Mouse (Mus musculus): ENCODE measurements around the gene Hspa4.
"Not testable (repeated sequence)": the region's sequence is repeated elsewhere in the genome, so short reads cannot be mapped to it uniquely, and the experiment has no call there.

Hspa4 gene

DNA sequence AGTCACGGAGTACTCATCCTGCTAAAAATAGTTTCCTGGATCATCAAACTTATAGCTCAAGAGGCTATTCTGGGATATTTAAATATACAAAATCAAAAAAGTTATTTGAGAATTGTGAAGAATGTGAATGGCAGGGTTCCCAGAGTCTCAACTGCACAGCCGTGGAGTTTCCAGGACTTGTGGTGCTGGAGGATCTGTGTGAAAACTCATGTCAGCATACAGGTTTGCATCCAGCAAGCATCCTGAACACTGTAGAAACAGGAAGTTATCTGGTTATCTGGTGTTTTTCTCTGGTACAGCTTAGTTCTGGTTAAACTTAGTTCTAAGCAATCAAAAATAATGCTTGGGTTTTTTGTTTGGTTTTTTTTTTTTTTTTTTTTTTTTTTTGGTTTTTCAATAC is 6.7 kb upstream of the Hspa4 start:
- DNase-seq: no peak

GRCm38 (mm10) chr11:53304044-53304840 is 4.0 kb upstream of the Hspa4 start:
- no peak for DNase-seq

GRCm38 (mm10) chr11:53301167-53301515 is 884 bp upstream of the Hspa4 start:
- DNase-seq: peak in 1 of 2 experiments; percentile 8

DNA sequence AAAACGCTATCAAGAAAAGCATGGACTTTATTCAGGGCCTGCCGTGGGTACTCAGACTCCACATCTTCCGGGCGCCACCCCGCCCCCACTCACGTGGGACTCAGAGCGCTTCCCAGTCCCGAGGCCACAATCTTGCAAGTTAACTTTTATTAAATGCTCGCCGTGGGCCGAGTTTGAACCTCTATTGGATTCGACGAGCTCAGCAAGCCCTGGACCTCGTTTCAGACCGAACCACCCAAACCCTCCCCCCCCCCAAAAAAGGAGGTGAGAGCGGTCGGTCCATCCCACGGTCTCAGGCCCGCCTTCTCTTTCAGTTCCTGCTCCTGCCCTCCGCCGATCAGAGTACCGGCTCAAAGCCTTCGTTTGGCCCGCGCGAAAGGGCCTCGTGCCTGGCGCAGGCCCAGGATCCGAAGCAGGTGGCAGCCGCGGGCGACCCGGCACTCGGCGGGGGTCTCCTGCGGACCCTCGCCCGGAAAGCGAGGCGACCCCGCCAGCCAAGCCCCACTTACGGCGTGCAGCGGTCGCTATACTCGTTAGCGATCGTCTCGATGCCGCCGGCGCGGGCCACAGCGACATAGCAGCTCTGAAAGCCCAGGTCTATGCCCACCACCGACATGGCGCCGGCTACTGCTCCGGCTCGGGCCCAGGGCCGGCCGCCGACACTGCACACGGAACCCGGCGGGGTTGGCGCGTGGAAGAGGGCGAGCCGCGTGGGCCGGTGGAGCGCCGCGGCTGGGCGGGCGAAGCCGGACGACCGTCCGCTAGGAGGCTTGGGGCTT is 517 bp downstream of the Hspa4 start:
- DNase-seq: peak; percentile 62 to 71

DNA sequence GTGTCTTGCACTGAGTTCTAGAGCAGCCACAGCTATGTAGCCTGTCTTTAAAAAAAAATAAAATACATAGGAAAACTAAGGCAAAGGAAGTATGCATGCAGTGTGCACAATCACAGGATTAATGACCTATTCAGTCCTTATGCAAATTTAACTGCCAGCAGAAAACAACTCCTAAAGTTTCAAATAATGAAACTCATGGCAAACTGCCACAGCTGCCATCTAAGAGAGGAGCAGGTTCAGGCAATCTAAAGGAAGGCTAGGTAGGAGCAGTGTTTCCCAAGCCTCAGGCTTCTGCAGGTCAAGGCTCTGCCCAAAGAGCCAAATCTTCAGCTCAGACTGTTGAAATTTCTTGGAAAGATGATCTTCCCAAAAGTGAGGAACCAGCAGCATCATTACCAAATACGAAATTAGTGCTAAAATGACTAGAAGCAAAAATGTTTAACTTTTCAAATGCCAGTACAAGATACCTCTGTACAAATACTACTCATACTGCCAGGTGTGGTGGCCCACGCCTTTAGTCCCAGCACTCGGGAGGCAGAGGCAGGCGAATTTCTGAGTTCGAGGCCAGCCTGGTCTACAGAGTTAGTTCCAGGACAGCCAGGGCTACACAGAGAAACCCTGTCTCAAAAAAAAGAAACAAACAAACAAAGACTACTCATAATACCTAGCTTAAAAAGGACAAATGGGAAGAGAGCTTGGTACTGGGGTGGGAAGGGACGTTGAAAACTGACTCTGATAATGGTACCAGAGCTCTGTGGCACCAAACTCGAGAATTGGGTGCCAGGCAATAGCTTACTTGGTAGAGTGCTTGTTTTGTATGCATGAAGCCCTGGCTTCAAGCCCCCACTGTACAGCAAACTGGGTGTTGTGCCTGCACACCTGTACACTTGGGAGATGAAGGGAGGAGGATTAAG is 2.1 kb downstream of the Hspa4 start:
- DNase-seq: no peak

GRCm38 (mm10) chr11:53296880-53297279 is 3.4 kb downstream of the Hspa4 start:
- DNase-seq: no peak

DNA sequence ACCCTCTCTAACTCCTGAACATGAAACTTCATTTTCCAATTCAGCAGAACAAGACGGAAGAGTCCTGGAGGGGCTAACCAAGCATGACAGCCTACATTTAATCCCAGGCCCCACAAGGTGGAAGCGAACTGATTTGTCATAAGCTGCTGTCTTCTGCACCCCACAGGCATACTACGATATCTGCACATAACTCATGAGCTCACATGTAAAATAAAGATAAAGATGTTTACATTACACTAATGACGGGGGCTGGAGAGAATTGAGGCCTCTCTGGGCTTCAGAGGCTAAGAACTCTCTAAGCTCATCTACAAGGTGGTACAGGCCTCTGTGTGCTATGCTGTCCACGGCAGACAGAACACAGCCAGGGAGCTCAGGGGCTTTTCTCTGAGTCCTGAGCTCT is 5.8 kb downstream of the Hspa4 start:
- no peak for DNase-seq

DNA sequence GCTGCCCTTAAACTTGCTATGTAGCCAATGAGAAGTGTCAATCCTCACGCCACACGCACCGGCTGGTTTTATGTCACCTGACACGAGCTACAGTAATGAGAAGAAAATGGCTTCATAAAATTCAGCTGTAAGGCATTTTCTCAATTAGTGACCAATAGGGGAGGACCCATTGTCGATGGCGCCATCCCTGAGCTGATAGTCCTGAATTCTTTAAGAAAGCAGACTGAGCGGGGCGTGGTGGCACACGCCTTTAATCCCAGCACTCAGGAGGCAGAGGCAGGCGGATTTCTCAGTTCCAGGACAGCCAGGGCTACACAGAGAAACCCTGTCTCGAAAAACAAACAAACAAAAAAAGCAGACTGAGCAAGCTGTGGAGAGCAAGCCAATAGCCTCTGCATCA is 9.4 kb downstream of the Hspa4 start:
- no peak for DNase-seq

DNA sequence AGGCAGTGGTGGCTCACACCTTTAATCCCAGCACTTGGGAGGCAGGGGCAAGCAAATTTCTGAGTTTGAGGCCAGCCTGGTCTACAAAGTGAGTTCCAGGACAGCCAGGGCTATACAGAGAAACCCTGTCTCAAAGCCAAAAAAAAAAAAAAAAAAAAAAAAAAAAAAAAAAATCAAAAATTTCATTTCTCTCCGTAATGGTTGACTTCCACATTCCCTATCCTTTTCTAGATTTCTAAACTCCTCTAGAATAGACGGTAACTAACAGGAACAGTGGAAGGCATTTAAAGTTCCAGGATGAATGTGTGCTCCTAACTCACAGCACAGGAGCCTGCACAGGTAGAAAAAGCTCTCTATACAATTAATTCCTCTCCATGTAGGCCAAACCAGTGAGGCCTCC is 10.1 kb downstream of the Hspa4 start:
- DNase-seq: not testable (repeated sequence)

DNA sequence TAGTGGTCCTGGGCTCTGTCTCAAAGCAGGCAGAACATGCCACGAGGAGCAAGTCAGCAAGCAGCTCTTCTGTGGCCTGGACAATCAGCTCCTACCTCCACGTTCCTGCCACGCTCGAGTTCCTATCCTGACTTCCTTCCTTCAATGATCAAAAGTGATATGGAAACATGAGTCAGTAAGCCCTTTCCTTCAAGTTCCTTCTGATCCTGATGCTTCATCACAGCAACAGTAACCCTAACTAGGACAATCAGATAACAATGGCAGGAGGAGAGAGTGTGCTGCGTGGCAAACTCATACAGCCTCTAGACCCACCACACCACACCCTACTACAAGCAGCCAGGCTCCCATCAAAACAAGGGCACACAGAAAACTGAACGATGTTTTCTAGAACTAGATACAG is 14.4 kb downstream of the Hspa4 start:
- DNase-seq: no peak

GRCm38 (mm10) chr11:53278411-53278810 is 21.8 kb downstream of the Hspa4 start:
- no peak for DNase-seq

DNA sequence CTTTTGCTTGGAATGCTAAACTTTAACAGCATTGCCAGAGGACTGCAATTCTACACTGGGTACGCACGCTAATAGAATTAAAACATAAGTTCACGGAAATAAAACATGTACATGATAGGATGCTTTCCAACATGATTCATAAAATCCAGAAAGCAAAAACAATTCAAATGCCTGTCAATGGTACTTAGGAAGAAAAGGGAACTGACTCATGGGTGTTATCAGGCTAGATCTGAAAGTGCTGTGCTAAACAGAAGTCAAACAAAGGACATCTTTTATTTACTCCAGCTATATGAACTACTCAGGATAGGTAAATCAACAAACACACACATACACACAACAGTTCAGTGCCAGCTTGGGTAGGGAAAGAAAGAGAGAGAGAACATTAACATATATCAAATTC is 24.9 kb downstream of the Hspa4 start:
- DNase-seq: no peak

DNA sequence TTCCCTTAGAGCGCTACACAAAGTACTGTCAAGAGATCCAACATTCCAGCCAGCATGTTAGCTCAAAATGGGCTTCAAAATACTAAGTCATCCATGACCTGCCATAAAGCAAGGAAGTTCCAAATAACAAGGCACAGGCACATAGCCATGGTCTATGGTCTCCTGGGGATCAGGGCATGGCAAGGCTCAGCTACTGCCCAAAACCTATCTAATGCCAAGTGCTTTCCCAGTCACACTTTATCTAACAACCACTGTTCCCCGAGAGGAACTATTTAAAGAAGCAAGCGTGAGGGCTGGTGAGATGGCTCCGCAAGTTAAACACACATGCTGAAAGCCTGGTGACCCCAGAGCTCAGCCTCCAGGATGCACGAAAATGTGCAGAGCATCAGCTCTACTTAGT is 26.9 kb downstream of the Hspa4 start:
- DNase-seq: no peak

- DNase-seq: no peak
Observed at GRCm38 (mm10) chr11:53269596-53269995, 30.7 kb downstream of the Hspa4 start.

DNA sequence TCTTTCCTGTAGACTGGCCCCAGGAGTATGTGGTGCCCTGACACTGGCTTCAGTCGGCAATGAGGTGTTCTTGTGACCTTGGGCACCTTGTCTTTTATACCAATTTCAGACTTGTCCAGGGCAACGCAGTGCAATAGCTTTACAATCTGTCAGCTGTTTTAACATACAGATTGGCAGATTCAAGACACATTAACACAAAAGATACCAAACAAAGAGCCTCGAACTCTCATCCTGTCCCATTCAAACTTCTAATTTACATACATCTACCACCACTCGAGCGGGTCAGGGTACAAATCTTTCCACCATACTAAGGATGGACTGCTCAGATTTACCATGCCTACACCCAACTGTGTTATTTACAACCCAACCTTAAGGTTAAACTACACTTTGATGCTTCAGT is 39.7 kb downstream of the Hspa4 start:
- no peak for DNase-seq

DNA sequence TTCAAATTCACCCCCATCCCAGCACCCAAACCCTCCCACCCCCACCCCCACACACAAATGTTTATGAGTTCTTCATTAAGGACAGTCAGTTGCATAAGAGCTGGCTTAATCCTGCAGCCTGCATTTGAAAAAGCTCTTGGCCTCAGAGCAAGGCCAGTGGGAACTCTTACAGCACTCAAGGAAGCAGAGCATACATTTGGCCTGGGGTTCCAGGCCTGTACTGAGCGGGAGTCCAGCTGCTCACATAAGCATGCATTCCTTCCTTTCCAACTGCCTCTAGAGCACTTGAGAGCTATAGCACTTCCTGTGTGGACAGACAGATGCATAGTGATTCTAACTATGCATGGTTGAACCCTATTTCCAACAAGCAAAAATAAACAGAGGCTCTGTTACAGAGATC is 40.2 kb downstream of the Hspa4 start:
- no peak for DNase-seq

GRCm38 (mm10) chr11:53259047-53259632 is 41.1 kb downstream of the Hspa4 start:
- no peak for DNase-seq

GRCm38 (mm10) chr11:53256914-53257313 is 43.3 kb downstream of the Hspa4 start:
- DNase-seq: no peak

DNA sequence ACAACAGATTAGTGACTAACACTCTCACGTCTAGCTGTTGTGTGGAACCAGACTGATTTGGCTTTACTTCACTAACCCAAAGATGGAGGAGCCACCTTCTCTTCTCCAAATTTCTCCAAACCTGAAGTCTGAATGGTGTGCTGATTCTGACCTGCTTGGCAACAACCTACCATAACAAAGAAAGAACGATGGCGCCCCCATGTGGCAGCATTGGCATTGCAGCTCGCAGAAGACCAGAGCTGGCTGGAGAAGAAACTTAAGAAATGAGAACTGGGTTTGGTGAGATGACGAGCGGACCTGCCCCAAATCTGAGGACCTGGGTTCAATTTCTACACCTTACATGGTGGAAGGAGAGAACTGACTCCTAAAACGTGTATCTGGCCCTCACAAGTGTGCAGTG is 45.3 kb downstream of the Hspa4 start:
- DNase-seq: peak; percentile 54 to 62

GRCm38 (mm10) chr11:53254428-53254827 is 45.8 kb downstream of the Hspa4 start:
- DNase-seq: peak; percentile 39 to 49

DNA sequence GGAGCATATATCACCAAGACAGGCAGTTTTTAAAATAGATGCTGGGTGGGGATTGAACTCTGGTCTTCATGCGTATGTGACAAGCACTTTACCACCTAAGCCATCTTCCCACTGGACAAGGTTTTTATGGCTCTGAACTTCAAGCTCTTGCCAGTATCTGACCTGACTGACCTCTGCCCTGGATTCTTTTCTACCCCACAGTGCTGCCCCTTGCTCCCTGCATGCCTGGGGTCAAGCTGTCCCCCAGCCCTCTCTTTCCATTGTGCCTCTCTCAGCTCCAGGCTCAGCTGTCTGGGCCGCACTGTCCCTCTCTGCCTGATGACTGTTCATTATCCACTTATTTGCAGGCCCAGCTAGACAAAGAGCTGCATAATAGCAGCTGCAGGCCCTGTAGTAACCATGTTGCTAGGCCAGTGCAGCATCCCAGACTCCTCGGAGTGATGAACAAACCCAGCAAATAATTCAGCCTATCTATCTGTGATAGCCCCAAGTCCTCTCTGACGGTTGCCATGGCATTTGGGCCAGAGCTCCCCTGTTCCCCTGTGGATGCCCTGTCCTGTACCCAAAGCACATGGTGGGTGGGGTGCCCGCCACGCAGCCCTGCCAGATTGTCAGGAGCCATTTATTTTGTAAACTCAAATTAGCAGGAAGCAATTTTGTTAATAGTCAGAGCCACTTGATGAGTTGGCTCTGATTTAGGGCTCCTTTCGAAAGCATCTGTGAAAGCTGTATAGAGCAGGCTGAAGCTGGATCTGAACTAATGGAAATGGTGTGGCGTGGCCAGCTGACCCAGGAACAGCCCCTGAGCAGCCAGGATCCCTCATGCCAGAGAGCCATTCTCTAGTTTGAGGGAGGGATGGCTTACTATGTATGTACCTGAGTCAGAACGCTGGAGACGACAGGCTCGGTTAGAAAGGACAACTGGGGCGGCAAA is 47.8 kb downstream of the Hspa4 start:
- DNase-seq: no peak

- no peak for DNase-seq
Observed at GRCm38 (mm10) chr11:53250796-53251195, 49.5 kb downstream of the Hspa4 start.

All from thymus, postnatal 36 days (tissue).